Mouse (Mus musculus) midbrain, embryonic 14.5 days (tissue): ENCODE data around the gene Pck1. TPM values are rescaled to one million over a fixed set of nuclear protein-coding genes. Genes with fewer than 3 reads are reported as not detected.
"Not testable (repeated sequence)": the region's sequence is repeated elsewhere in the genome, so short reads cannot be mapped to it uniquely, and the experiment has no call there.

Experiments used
- ATAC-seq: fragments of 200-750 bp; cut with Nextera tagmentation; 2 replicates; pipeline ENCODE4 v1.8.0; 2017; ENCODE audit warnings: moderate number of reproducible peaks, moderate library complexity; ENCODE audit not compliant: low FRiP score, low TSS enrichment
- DNase-seq: peaks from one replicate; pipeline ENCODE4 v3.0.0-alpha.2; 2015
- H3K27ac ChIP-seq: fragments of 300-500 bp; sonication (generic); replicated peaks from 2 replicates; pipeline ENCODE4 v1.5.1; 2014; ENCODE audit warnings: mild to moderate bottlenecking, low read depth, low read length, moderate library complexity
- H3K27me3 ChIP-seq: fragments of 300-500 bp; sonication (generic); 2 replicates; pipeline ENCODE4 v1.6.1; 2014; ENCODE audit warnings: low read length, control low read depth, mixed read lengths; ENCODE audit not compliant: control insufficient read depth, insufficient read depth
- H3K36me3 ChIP-seq: fragments of 300-500 bp; sonication (generic); 2 replicates; pipeline ENCODE4 v1.6.1; 2014; ENCODE audit warnings: low read length, control low read depth; ENCODE audit not compliant: control insufficient read depth, insufficient read depth
- H3K4me1 ChIP-seq: fragments of 300-500 bp; sonication (generic); 2 replicates; pipeline ENCODE4 v1.6.1; 2014; ENCODE audit warnings: mild to moderate bottlenecking, antibody characterized with exemption, low read length, control low read depth; ENCODE audit not compliant: control insufficient read depth, insufficient read depth
- H3K4me2 ChIP-seq: fragments of 300-500 bp; sonication (generic); 2 replicates; pipeline ENCODE4 v1.6.1; 2014; ENCODE audit warnings: mild to moderate bottlenecking, low read length, moderate library complexity
- H3K4me3 ChIP-seq: fragments of 300-500 bp; sonication (generic); replicated peaks from 2 replicates; pipeline ENCODE4 v1.5.1; 2014; ENCODE audit warnings: low read depth, low read length
- H3K9ac ChIP-seq: fragments of 300-500 bp; sonication (generic); replicated peaks from 2 replicates; pipeline ENCODE4 v1.6.1; 2014; ENCODE audit warnings: mild to moderate bottlenecking, low read length, moderate library complexity
- H3K9me3 ChIP-seq: fragments of 300-500 bp; sonication (generic); 2 replicates; pipeline ENCODE4 v1.6.1; 2016; ENCODE audit warnings: low read length, control low read depth, mixed read lengths; ENCODE audit not compliant: control insufficient read depth
- WGBS: fragments of 180-500 bp; shearing (Covaris S2); extraction: QIAGEN DNeasy Blood & Tissue Kit; methylation state at CpG from one replicate; pipeline ENCODE4 v1.1.7; 2014; 5-methylcytosine and 5-hydroxymethylcytosine counted together
- polyA plus RNA-seq: library from polyadenylated mRNA; unstranded; fragments of >200 nt; fragmentation: Nextera tagmentation; extraction: Ambion mirVana; gene quantifications from 2 replicates; pipeline ENCODE4 v1.2.1, GENCODE M21; 2014

The Pck1 gene
- not detected in 2 replicates for polyA plus RNA-seq

DNA sequence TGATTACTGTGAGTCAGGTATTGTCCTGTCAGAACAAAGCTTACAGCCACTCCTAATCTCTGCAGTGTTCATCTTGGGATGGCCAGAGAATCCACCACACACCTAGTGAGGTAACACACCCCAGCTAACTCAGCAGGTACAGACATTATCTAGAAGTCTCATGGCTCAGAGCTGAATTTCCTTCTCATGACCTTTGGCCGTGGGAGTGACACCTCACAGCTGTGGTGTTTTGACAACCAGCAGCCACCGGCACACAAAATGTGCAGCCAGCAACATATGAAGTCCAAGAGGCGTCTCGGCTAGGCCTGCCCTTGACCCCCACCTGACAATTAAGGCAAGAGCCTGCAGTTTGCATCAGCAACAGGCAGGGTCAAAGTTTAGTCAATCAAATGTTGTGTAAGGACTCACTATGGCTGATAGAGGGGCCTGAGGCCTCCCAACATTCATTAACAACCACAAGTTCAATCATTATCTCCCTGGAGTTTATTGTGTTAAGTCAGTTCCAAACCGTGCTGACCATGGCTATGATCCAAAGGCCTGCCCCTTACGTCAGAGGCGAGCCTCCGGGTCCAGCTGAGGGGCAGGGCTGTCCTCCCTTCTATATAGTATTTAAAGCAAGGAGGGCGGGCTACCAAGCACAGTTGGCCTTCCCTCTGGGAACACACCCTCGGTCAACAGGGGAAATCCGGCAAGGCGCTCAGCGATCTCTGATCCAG, at the start of gene Pck1:
Pck1 (plus strand) TSS at position 613 of the 716 bp plus-strand sequence.
- H3K9me3 ChIP-seq: no peaks in the 10 kb centered on the region
- H3K4me1 ChIP-seq: no peaks in the 10 kb centered on the region
- ATAC-seq (no peak), DNase-seq (no peak)
- H3K9ac ChIP-seq: no peak within 1 kb of the TSS
- no peak within 1 kb of the TSS for H3K4me3 ChIP-seq
- no peaks in the 10 kb centered on the region for H3K36me3 ChIP-seq
- H3K4me2 ChIP-seq: no peak within 1 kb of the TSS
- H3K27ac ChIP-seq: no peak within 1 kb of the TSS
- 90% methylated on average over 13 of the region's 13 CpGs for WGBS
- no peaks in the 10 kb centered on the region for H3K27me3 ChIP-seq

- H3K9ac ChIP-seq: no peak overlapping the region
- 82% methylated on average over 9 of the region's 9 CpGs for WGBS
- ATAC-seq (no peak), DNase-seq (no peak)
- H3K27ac ChIP-seq: no peak overlapping the region
- H3K4me3 ChIP-seq: no peak overlapping the region
- H3K4me1 ChIP-seq: no peaks in the 10 kb centered on the region
- no peaks in the 10 kb centered on the region for H3K27me3 ChIP-seq
- H3K36me3 ChIP-seq: no peaks in the 10 kb centered on the region
- H3K9me3 ChIP-seq: no peaks in the 10 kb centered on the region
- no peak overlapping the region for H3K4me2 ChIP-seq
These were observed 46.4 kb upstream of the Pck1 start for GRCm38 (mm10) chr2:173106409-173106808.

DNA sequence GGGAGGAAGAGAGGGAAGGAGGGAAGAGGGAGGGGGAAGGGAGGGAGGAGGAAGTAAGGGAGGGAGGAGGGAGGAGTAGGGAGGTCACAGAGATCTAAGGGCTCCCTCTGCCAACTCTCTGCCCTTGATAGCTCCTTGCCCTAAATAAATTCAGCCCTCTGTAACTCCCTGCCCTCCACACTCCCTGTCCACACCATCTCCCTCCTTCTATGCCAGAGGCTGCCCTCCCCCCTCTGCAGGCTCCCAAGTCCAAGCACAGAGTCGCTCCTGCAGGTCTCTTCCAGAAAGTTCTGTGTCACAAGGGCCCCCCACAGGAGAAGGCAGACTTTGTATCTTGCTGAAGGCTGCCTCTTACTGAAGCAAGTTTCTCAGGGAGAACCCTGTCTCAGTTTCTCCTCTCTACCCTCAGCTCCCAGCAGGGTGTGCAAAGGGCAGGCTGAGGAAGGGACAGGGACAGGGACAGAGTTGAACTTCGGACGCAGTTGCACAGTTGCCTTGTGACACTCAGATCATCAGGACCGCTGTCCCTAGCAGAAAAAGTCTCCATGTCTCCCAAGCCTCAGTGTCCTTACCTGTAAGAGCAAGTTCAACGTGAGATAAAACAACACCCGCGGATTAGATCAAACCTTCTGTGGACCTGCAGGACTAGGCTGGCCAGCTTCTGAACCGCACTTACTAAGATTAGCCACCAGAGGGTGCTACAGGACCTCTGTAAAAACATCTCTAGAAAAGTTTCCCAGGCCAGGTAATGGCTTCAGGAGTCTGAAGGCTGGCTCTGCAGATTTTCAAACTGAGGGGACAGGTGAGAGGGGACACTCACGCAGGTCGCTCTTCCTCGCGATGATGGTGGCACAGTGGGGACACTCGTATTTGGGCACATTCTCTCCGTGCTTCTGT, 45.7 kb upstream of the Pck1 start:
- H3K4me1 ChIP-seq: no peaks in the 10 kb centered on the region
- ATAC-seq (peak; percentile 20; the same call in 1 of the 2 replicates), DNase-seq (peak; percentile 90)
- no peak overlapping the region for H3K9ac ChIP-seq
- no peaks in the 10 kb centered on the region for H3K27me3 ChIP-seq
- H3K9me3 ChIP-seq: no peaks in the 10 kb centered on the region
- no peak overlapping the region for H3K4me3 ChIP-seq
- no peak overlapping the region for H3K27ac ChIP-seq
- H3K4me2 ChIP-seq: no peak overlapping the region
- no peaks in the 10 kb centered on the region for H3K36me3 ChIP-seq
- 17% methylated on average over 14 of the region's 14 CpGs for WGBS

GRCm38 (mm10) chr2:173108509-173109190, 44.2 kb upstream of the Pck1 start:
- Histone ChIP-seq H3K4me2 (no peak overlapping the region), H3K27ac (no peak overlapping the region), H3K9me3 (no peaks in the 10 kb centered on the region), H3K4me1 (no peaks in the 10 kb centered on the region), H3K4me3 (no peak overlapping the region), H3K27me3 (no peaks in the 10 kb centered on the region), H3K36me3 (no peaks in the 10 kb centered on the region), H3K9ac (no peak overlapping the region)
- DNase-seq (no peak), ATAC-seq (no peak)
- 86% methylated on average over 6 of the region's 6 CpGs for WGBS

GRCm38 (mm10) chr2:173109510-173109909, 43.3 kb upstream of the Pck1 start:
- H3K27ac ChIP-seq: no peak overlapping the region
- no peaks in the 10 kb centered on the region for H3K9me3 ChIP-seq
- H3K27me3 ChIP-seq: no peaks in the 10 kb centered on the region
- no peaks in the 10 kb centered on the region for H3K4me1 ChIP-seq
- no peak overlapping the region for H3K4me3 ChIP-seq
- H3K4me2 ChIP-seq: no peak overlapping the region
- WGBS: 92% methylated on average over 7 of the region's 7 CpGs
- no peak overlapping the region for H3K9ac ChIP-seq
- no peaks in the 10 kb centered on the region for H3K36me3 ChIP-seq
- no peak for ATAC-seq
- DNase-seq: no peak

DNA sequence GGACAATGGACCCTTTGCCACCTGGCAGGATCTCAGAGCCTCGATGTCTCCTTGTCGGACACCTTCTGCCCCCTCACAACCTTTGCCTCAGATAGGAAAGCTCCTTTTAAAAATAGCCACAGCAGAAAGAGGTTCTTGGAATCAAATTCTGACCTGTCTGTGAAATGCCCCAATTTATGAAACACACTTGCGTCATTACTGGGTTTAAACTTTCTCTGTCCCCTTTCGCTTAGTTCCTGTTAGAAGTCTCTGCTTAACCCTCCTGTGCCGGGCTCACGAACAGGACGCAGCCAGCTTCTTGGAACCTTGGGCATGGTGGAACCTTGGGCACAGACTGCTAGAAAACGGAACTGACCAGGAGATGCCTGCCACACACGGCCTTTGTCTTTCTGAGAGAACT, 42.3 kb upstream of the Pck1 start:
- Histone ChIP-seq H3K27ac (no peak overlapping the region), H3K4me2 (no peak overlapping the region), H3K4me1 (no peaks in the 10 kb centered on the region), H3K9ac (no peak overlapping the region), H3K4me3 (no peak overlapping the region), H3K36me3 (no peaks in the 10 kb centered on the region), H3K27me3 (no peaks in the 10 kb centered on the region), H3K9me3 (no peaks in the 10 kb centered on the region)
- DNase-seq (no peak), ATAC-seq (no peak)
- WGBS: 90% methylated on average over 9 of the region's 9 CpGs

GRCm38 (mm10) chr2:173113796-173114195, 39.1 kb upstream of the Pck1 start:
- not testable (repeated sequence) for H3K4me1 ChIP-seq, H3K4me2 ChIP-seq, H3K36me3 ChIP-seq, ATAC-seq, H3K27me3 ChIP-seq, H3K9ac ChIP-seq, DNase-seq, H3K9me3 ChIP-seq, H3K4me3 ChIP-seq, H3K27ac ChIP-seq
- WGBS: 63% methylated on average over 3 of the region's 3 CpGs

DNA sequence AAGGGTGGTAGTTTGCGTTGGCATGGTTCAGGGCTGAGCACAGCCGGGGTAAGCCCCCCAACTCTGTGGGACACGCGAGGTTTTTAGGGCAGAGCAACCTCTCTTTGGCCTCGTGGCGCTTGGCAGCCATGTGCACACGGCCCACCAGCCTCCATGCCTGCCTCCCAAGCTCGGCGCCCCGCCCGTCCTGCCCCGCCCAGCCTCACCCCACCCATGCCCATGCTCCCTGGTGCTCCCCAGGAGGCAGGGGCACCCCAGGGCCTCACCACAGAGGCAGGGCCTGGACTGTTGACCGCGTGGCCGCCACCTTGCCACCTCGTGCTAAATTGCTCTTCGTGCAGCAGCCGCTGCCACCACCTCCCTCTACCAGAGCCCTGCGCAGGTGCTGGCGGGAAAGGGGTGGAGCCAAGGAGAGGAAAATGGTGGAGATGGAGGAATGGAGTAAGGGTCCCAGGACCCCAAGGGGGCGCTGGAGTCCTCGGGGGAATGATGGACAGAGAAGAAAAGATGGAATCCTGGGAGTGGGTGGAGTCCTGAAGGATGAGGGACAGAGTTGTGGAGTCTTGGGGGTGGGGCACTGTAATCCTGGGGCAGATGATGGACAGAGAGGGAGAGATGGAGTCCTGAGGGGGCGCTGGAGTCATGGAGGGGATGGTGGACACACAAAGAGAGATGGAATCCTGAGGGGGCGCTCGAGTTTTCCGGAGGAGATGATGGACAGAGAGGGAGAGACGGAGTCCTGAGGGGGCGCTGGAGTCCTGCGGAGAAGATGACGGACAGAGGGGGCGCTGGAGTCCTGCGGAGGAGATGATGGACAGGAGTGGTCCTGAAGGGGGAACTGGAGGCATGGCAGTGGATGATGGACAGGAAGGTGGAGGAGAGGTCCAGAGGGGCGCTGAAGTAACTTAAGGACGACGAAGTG, 33.6 kb upstream of the Pck1 start, which contains the start of gene Ctcfl:
Ctcfl (minus strand) TSS at position 503 of the 922 bp plus-strand sequence.
- Histone ChIP-seq H3K4me3 (no peak within 1 kb of the TSS), H3K9ac (no peak within 1 kb of the TSS), H3K36me3 (no peaks in the 10 kb centered on the region), H3K27me3 (no peaks in the 10 kb centered on the region), H3K4me1 (no peaks in the 10 kb centered on the region), H3K9me3 (no peaks in the 10 kb centered on the region), H3K4me2 (no peak within 1 kb of the TSS), H3K27ac (no peak within 1 kb of the TSS)
- ATAC-seq (no peak), DNase-seq (no peak)
- WGBS: 89% methylated on average over 35 of the region's 35 CpGs
